Mouse (Mus musculus) lung, postnatal 0 days (tissue): Measurements from ENCODE around the gene Zcchc14.

Source experiments
- CTCF ChIP-seq: IDR thresholded peaks from 2 replicates; pipeline ENCODE4 v1.5.1; 2016; ENCODE audit warnings: antibody characterized with exemption, mild to moderate bottlenecking
- EP300 ChIP-seq: IDR thresholded peaks from 2 replicates; pipeline ENCODE4 v1.6.1; 2016; ENCODE audit warnings: antibody characterized with exemption, mild to moderate bottlenecking, control low read depth

- no peak for TF ChIP-seq CTCF
- no peak for TF ChIP-seq EP300
Observed at GRCm38 (mm10) chr8:121551065-121551985, 101.4 kb downstream of the Zcchc14 start.
